Mouse (Mus musculus) gastrocnemius, adult 8-10 months (tissue): ENCODE data around the gene Ctnnd1. TPM values are rescaled to one million over a fixed set of nuclear protein-coding genes. Genes with fewer than 3 reads are reported as not detected.
"Not testable (repeated sequence)": the region's sequence is repeated elsewhere in the genome, so short reads cannot be mapped to it uniquely, and the experiment has no call there.

Experiments used
- DNase-seq, 2 experiments: peaks; one replicate each; pipeline ENCODE4 v3.0.0; 2022; ENCODE audit warnings: low spot score in 2 of 2
- total RNA-seq, 4 experiments: library from RNA; stranded (reverse); gene quantifications; 2 replicates each; pipeline ENCODE4 v1.2.4; 2022

Gene Ctnnd1
- 10 to 100 TPM; 20.7 to 26.6 (median 21.9) TPM for total RNA-seq

DNA sequence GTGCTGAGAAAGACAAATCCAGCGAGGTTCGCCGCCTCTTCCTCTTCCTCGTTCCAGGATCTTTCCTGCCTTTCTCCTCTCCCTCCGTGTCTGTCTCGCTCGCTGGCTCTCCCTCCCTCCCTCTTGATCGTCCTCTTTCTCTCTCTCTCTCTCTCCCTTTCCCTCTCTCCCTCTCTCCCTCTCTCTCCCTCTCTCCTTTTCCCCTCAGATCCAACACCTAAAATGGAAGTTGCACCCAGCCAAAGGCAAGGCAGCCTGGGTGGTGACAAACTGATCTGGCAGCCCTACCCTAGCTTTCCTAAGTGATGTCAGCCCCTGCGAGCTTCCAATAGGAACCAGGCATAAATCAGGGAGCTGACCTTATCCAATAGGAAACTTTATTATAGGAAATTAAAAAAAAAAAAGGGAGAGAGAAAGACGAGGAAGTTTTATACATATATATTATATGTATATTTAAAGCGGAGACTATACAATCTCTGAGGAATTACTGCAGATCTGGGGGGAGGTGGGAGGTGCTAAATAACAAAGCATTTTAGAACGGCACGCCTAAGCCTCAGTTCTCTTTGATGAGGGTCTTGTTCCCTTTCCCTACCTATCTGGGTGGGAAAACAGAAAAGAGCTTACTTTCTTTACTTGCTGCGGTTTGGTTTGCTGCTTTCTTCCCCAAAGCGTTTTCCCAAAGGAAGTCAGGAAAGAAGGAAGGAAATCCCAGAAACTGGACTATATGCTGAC is at the start of gene Ctnnd1:
Gene Ctnnd1 (minus strand): TSS at position 302 of the 732 bp plus-strand sequence.
- DNase-seq: peak; percentile 74 to 86

DNA sequence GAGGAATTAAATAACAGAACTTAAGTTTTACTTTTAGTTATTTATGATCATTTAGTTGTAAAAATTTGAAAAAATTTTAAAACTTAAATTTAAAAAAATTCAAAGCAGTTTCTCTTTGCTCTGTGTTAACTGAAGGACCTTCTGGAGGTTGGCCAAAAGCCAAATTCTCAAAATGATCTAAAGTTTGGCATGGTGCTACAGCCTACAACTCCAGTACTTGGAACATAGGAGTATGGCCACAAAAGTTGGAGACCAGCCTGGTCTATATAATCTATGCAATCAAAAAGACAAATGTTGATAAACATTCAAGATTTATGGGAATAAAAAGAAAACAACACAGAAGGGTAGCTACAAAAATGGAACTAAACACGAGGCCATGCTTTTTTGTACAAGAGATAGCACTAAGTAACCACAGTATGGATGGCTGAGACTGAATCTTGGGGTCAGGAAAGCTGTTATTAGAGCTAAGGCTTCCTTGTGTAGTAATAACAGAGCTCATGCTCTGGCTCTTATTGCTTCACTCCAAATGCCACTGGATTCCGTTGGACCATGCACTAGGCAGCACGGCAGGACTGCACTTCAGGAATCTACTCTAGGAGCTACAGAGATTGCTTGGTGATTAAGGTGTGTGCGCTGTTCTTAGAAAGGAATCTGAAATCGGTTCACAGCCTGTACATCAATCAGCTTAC is 44.6 kb upstream of the Ctnnd1 start:
- DNase-seq: no peak

DNA sequence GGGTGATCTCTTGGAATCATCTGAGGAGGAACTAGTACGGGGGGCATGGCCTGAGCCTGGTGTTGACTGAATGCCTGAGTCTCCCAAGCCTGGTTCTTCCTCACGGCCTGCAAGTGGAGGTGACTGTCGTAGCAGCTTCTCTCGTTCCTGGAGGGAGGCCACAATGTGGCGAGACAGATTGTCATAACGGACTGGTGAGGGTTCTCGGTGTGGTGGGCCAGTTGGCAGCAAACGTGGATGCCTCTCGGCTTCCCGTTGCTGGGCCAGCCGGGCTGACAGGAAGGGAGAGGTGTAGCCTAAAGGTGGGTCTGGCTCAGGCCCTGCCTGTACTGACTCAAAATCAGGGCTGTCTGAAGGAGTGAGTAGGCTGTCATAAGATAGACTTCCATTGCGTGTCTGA is 39.5 kb upstream of the Ctnnd1 start:
- no peak for DNase-seq

DNA sequence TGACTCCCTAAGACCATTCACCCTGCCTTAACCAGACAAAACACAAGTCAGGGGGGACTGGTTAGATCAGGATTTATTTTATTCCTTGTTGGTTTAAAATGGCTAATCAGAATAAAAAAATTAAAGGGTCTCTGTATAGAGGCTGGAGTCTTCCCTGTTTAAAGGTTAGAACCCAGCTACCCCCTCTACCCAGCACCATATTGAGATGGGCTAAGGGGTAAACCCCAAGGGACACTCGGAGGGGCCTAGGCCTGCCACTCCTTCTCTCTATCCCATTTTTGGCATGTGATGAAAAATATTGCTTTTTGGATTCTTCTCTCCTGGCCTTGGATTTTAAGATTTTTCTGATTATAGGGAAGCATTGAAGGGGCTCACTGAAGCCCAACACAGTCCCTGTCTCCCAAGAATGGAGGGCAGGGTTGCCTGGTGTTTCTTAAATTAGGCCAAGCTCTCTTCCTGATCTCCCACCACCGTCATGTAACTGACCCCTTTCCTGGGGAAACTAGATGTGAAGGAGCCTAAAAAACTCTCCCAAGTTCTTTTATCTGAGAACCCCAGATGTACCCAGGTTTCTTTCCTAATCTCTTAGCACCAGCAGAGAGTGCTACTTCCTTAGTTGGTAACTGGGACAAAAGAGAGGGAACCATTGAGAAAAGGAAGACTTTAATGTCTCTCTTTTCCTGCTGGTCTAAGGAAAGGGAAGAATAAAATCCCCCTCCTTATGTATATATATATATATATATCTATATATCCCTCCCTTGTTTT is 37.7 kb upstream of the Ctnnd1 start:
- no peak for DNase-seq

DNA sequence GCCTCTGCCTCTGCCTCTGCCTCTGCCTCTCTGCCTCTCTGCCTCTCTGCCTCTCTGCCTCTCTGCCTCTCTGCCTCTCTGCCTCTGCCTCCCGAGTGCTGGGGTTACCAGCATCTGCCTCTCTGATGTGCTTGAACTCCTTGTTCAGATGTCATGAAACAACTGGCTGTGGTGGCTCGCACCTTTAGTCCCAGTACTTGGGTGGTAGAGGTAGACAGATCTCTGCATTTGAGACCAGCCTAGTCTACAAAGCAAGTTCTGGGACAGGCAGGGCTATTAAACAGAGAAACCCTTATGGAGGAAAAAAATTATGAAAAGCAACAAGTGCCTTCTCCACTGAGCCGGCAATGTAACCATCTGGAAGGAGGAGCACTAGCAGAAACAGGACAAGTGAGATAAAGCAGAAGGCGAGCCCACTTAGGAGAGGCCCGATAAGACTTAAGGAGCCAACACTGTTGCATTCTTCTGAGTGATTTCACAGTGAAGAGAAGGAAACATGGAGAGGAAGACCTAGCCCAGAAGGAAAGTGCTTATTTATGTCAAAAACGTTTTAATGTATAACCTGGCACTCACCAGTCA is 32.1 kb upstream of the Ctnnd1 start:
- no peak for DNase-seq

DNA sequence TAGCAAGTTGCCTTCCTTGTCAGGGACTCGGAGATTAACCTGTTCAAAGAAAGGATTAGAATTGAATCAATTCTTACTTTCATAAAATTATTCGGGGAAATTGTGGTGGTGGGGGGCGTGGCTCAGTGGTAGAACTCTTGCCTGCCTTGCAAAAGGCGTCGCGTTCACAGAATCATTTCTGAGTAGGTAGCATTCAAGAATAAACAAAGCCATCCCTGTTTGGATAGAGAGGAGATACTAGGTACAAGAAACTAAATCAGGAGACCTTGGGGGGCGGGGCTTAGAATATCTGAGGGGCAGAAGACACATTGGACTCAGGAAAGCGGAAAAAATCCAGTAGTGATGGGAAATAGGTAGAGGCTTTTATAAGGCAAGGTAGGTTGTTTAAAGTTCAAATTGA is 28.5 kb upstream of the Ctnnd1 start, which contains the start of gene Tmx2:
Gene Tmx2 (minus strand): TSS at position 125 of the 400 bp plus-strand sequence.
- DNase-seq: no peak

DNA sequence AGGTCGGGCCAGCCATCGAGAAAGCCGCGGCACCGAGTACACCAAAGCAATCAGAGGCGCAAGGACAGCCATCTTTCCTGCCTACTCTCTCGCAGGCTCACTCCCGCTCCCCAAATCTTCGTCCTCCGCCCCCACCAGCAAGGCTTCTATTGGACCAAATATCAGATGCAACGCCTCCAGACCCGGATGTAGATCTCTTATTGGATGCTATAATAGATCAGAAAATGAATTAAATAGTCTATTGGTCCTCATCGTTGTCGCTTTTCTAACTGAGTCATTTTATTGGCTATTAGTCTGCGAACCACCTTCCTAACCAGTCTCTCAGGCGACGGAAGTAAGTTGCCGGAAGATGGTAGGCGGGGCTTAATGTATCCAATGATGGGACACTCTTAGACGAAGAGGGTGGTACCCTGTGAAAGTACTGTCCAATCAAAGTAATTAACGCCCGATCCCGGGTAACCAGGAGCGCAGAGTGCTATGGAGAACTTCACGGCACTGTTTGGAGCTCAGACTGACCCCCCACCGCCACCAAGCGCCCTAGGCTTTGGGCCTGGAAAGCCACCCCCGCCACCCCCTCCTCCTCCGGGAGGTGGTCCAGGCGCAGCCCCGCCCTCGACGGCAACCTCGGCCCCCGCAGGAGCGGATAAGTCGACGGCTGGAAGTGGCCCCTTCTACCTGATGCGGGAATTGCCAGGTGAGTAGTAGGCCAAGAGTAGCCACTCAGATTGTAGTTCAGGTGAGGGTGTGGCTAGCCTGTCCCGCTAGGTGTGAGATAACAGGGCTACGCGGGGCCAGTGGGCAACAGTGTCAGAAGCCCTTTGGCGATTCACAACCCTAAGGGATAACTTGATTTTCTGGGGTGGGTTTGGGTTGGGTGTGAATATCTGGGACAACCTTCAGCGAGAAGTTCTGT is 27.7 kb upstream of the Ctnnd1 start, which contains the start of the genes Gm28635 and Med19:
Gene Gm28635 (minus strand): TSS at position 74 of the 913 bp plus-strand sequence.
Gene Med19 (plus strand): TSS at position 435 of the 913 bp plus-strand sequence.
- peak; percentile 85 to 92 for DNase-seq

DNA sequence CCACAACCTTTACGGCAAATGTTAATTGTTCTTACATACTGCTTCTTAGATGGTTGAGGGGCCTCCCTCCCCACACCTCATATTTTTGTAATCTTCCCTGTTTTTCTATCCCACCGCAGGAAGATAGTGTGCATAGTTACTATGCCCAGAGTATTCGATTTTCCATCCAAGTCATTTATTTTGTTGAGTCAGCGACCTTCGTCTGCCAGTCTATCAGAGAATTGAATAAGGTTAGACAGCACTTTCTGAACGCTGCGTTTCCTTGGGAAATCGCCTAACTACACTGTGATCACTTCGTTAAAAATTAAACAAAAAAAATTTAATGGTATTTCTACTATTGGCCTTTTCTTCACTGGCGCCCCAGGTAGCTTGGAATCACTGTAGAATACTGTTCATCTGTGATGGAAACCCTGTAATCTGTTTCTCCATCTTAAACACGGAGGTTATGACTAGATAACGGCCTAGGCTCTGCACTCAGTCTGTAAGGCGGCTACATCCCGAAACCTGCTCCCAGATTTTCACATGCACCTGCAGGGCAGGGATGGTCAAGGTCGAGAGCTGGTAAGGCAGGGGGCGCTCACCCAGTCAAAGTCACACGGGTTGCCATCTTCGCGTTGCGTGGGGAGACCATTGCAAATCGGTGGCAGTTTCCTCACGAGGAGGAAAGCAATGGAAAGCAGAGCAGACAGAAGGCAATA is 26.9 kb upstream of the Ctnnd1 start:
- DNase-seq: no peak

DNA sequence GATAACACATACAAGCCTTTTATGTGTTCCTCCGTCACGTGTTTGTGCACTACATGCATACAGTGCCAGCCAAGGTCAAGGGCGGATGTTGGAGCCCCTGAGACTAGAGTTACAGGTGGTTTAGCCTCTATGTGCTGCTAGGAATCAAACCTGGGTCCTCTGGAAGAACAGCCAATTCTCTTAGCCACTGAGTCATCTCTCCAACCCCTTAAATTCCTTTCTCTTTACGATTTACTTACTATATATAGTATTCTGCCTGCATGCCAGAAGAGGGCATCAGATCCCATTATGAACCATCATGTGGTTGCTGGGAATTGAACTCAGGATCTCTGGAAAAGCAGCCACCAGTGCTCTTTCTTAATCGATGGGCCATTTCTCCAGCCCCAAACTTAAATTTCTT is 21.0 kb upstream of the Ctnnd1 start:
- DNase-seq: not testable (repeated sequence)

DNA sequence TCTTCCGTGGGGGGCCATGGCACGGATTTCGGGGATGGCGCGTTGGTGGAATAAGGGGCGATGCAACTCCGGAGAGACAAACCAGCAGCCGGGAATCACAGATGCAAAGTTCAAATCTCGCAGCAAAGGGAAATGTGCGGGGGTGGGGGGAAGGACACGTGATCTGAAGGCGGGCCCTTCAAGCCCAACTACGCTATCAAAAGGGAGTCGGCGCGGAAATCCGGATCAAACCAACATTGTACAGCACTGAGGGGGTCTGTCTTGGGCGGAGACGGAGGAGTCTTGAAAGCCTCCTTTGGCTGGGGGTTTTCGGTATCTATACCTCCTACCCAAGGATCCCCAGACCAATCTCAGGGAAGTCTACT is 20.0 kb upstream of the Ctnnd1 start, which contains the start of gene Selenoh:
Gene Selenoh (minus strand): TSS at position 202 of the 365 bp plus-strand sequence.
- peak; percentile 29 to 35 for DNase-seq

DNA sequence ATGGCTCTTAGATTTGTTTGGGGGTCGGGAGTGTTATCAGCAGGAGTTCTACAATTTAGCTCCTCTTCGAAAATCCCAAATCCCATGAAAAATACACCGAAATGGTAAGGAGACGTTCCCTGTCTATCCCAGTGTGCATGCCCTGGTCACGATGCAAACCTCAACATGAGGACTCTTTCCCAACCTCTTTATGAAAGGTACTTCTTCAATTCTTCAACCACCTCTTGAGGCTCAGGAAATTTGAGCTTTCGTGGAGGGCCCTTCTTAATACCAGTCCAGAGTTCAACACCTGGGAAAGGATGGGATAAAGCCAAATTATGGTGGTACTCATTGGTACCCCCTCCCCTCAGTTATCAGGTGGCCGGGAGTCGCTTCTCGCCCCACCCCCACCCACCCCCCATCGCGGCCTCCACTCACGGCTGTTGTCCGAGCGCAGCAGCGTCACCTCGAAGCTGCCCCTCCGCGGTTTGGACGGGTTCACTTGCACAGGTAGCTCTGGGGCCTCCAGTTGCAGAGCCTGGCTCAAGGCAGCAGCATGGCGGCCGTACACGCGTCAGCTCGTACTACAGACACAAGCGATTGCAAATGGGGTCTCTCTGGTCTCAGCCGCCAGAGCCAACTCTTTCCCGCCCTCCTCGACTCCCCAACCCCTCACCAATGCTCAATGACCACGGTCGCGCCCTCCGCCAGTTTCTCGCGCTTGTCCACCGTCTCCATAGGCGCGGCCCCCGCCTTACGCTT is 19.4 kb upstream of the Ctnnd1 start:
- DNase-seq: no peak

DNA sequence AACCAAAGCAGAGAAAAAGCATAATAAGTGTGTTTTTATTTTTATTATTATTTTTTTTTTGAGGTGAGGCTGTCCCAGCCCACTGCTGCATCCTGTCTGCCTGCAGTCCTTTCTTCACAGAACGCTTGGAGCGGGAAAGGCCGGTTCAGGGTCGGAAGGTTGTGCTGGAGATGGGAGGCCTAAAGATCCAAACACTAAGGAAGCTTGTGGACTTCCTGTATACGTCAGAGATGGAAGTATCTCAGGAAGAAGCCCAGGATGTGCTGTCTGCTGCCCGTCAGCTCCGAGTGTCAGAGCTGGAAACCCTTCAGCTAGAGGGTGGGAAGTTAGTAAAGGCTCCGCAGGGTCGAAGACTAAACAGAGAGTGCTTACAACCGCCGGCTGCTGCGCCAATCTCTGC is 15.5 kb upstream of the Ctnnd1 start:
- DNase-seq: no peak

DNA sequence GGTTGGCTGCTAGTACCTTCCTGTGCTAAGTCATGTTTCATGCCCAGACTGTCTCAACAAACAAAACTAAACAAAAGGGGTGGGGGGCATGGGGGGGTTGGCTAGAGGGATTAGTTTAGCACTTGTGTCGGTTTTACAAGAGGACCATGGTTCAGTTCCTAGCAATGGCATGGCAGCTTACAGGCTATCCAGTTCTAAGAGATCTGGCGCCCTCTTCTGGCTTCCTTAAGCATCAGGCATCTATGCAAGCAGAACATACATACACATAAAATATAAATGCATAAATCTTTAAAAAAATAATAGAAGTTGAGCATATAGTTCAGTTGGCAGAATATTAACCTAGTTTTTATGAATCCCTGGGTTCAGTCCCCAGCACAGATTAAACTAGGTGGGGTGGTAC is 12.3 kb upstream of the Ctnnd1 start:
- DNase-seq: no peak

DNA sequence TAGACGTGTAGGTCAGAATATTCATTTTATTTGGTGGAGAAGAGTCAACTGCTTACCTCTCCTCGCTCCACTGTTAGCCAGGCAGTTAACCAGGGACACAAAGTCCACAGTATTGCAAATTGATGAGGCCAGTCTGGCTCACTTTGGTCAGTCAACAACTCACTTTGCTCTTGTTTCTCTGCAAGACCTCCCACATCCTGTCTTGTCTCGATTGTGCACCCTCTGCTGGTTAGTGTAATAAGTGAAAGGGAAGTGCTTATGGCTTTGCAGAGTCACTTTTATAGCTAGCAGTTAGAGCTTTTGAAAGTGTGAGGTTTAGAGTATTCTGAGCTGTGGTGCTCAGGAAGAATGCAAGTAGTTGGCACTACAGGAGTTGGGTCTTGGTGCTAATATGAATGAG is 9.7 kb upstream of the Ctnnd1 start:
- no peak for DNase-seq

DNA sequence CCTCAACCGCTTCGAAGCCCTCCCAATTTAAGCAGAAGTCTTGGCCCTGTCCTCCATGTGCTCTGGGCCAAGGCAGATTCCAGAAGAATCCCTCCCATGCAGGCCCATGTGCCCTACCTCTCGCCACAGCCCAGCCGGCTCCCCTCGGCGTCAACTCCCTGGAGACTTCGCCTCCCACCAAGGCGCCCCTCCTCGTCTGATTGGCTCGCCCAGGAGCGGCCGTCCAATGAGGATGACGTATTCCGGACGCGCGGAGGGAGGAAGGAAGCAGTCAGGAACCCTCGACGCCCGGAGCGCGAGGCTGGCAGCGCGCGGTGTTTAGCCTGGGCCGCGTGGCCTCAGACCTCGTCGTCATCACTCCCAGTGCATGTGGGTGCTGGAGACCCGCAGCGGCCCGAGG is 8.2 kb upstream of the Ctnnd1 start, which contains the start of gene Btbd18:
Gene Btbd18 (plus strand): TSS at position 274 of the 400 bp plus-strand sequence.
- DNase-seq: no peak

DNA sequence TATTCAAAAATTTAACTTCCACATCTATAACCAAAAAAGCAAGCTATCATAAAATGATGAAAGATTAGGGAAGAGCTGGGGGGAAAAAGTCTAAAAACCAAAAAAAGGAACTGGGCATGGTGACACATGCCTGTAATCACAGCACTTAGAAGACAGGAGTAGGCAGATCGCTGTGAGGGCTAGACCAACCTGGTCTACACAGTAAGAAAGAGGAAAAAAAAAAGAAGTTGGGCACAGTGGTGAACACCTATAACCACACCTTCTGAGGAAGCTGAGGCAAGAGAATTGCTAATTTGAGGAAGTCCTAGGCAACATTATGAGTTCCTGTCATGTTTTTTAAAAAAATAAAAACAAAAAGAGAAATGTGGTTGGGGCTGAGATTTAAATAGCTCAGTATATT is 5.3 kb upstream of the Ctnnd1 start:
- no peak for DNase-seq

DNA sequence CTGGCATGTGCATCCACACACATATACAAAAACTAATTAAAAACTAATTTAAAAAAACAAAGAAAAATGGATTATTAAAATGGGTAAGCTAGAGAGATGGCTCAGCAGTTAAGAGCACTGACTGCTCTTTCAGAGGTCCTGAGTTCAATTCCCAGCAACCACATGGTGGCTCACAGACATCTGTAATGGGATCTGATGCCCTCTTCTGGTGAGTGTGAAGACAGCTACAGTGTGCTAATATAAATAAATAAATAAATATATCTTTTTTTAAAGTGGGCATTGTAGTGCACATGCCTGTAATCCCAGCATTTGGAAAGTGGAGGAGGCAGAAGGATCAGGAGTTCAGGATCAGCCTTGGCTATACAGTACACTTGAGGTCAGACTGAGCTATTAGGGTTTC is 2.8 kb upstream of the Ctnnd1 start:
- DNase-seq: no peak

DNA sequence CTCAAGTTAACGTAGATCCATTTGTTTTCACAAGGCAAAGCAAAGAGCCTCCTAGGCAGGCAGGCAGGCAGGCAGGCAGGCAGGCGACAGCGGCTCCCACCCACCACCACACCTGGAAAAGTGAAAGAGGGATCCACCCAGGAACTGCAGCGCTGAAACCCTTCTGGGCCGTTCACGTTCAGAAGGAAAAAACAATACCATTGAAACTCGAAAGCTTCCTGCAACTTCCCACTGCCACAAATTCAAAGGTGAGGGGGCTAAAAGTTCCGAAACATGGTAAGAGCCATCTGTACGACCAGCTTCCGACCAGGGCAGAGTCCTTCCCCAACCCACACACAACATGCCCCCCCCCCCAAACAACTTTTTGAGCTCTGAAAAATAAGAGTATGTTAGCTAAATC is 891 bp downstream of the Ctnnd1 start:
- DNase-seq: no peak

DNA sequence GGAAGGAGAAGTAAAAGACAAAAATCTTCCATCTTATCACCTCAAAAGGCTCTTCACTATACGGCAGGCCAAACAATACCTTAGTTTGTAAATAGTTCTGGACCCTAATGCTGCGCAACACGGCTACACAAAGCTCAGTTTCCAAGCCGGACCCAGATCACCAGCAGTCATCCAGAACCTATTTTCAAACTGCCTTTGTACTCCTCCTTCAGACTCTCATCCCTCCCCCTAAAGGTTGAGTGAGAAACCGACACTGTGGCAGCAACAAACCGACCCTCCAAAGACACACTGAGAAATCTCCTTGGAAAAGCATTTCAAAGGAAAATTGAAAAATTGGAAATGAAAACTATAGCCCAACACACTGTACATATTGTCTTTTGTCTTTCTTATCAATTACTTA is 2.2 kb downstream of the Ctnnd1 start:
- no peak for DNase-seq
